Mouse (Mus musculus) embryonic facial prominence, embryonic 11.5 days (tissue): ENCODE results near the gene Palm3. TPM values are rescaled to one million over a fixed set of nuclear protein-coding genes. Genes with fewer than 3 reads are reported as not detected.
"Not testable (repeated sequence)": the region's sequence is repeated elsewhere in the genome, so short reads cannot be mapped to it uniquely, and the experiment has no call there.

ENCODE experiments used
- ATAC-seq: fragments of 200-750 bp; cut with Nextera tagmentation; replicated peaks from 2 replicates; pipeline ENCODE4 v1.8.0; 2017; ENCODE audit warnings: low read depth; ENCODE audit not compliant: insufficient number of reproducible peaks, low FRiP score, low TSS enrichment
- DNase-seq: peaks from one replicate; pipeline ENCODE4 v3.0.0-alpha.2; 2015; ENCODE audit warnings: low spot score
- H3K27ac ChIP-seq: fragments of 300-500 bp; sonication (generic); replicated peaks from 2 replicates; pipeline ENCODE4 v1.5.1; 2014; ENCODE audit warnings: mild to moderate bottlenecking, low read depth, low read length, control low read depth
- H3K27me3 ChIP-seq: fragments of 300-500 bp; sonication (generic); 2 replicates; pipeline ENCODE4 v1.6.1; 2014; ENCODE audit warnings: mild to moderate bottlenecking, low read length, moderate library complexity, mixed read lengths; ENCODE audit not compliant: control insufficient read depth, insufficient read depth
- H3K36me3 ChIP-seq: fragments of 300-500 bp; sonication (generic); replicated peaks from 2 replicates; pipeline ENCODE4 v1.6.1; 2014; ENCODE audit warnings: low read depth, mild to moderate bottlenecking, low read length, moderate library complexity, mixed read lengths; ENCODE audit not compliant: control insufficient read depth, insufficient read depth
- H3K4me1 ChIP-seq: fragments of 300-500 bp; sonication (generic); 2 replicates; pipeline ENCODE4 v1.6.1; 2014; ENCODE audit warnings: low read length, mixed read lengths; ENCODE audit not compliant: control insufficient read depth, insufficient read depth
- H3K4me2 ChIP-seq: fragments of 300-500 bp; sonication (generic); 2 replicates; pipeline ENCODE4 v1.6.1; 2014; ENCODE audit warnings: low read depth, mild to moderate bottlenecking, control low read depth, low read length, moderate library complexity
- H3K4me3 ChIP-seq: fragments of 300-500 bp; sonication (generic); 2 replicates; pipeline ENCODE4 v1.5.1; 2014; ENCODE audit warnings: low read depth, low read length, control low read depth
- H3K9ac ChIP-seq: fragments of 300-500 bp; sonication (generic); replicated peaks from 2 replicates; pipeline ENCODE4 v1.6.1; 2014; ENCODE audit warnings: mild to moderate bottlenecking, control low read depth, low read length
- H3K9me3 ChIP-seq: fragments of 300-500 bp; sonication (generic); replicated peaks from 2 replicates; pipeline ENCODE4 v1.6.1; 2016; ENCODE audit warnings: mild to moderate bottlenecking, low read length, inconsistent platforms, mixed read lengths; ENCODE audit not compliant: control insufficient read depth
- WGBS: fragments of 180-500 bp; shearing (Covaris S2); extraction: QIAGEN DNeasy Blood & Tissue Kit; methylation state at CpG from one replicate; pipeline ENCODE4 v1.1.7; 2014; 5-methylcytosine and 5-hydroxymethylcytosine counted together
- polyA plus RNA-seq: library from polyadenylated mRNA; unstranded; fragments of >200 nt; fragmentation: Nextera tagmentation; extraction: Ambion mirVana; gene quantifications from 2 replicates; pipeline ENCODE4 v1.2.1, GENCODE M21; 2014

Gene Palm3
- polyA plus RNA-seq, 1 experiment from 2014 or later = 1.5 TPM

DNA sequence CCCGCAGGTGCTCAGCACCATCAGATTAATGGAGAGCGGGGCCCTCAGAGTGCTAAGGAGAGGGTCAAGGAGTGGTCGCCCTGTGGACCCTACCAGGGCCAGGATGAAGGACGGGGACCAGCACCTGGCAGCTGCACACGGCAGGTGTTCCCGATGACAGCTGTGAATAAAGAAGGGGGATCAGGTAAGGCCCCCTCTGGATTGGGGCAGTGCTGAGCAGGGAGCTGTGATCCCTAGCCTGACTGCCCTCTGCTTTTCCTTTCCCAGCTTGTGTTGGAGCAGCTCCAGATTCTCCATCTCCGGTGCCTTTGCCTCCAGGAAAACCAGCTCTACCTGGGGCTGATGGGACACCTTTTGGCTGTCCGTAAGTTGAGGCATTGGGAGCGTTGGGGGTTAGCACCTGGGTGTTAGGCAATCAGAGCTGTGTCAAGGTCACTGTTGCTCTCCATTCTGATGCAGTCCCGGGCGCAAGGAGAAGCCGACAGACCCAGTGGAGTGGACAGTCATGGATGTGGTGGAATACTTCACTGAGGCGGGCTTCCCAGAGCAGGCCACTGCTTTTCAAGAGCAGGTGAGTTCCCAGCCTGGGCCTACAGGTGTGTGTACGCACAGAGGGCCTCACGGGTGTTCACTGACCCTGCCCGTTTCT is 22.1 kb upstream of the Palm3 start:
- DNase-seq (no peak), ATAC-seq (no peak)
- Histone ChIP-seq H3K27ac (no peak overlapping the region), H3K4me1 (peaks cover 6% of the 10 kb centered on the region), H3K27me3 (no peaks in the 10 kb centered on the region; the same call in 1 of the 2 replicates), H3K4me3 (peak overlapping the region; percentile 84), H3K36me3 (no peaks in the 10 kb centered on the region; the same call in 1 of the 2 replicates), H3K9me3 (no peaks in the 10 kb centered on the region), H3K9ac (peak overlapping the region; percentile 84), H3K4me2 (peak overlapping the region; percentile 84)
- 66% methylated on average over 16 of the region's 16 CpGs for WGBS

DNA sequence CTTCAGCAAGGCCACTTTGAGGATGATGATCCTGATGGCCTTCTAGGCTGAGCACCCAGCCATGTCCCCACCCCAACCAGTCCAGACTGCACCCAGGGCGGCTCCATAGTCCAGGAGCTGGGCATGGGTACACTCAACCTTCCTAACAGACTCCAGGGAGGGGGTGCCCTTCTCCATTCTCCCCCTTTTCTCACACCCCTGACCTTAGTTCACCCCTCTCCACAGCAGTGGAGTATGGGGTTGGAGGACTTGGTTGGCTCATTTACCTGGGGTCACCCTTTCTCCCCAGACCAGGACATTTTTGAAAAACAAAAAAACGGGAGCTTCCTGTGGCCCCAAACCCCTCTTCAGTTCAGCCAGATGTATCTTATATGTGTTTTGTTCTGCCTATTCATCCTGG is 21.4 kb upstream of the Palm3 start:
- H3K4me3 ChIP-seq = no peak overlapping the region
- no peaks in the 10 kb centered on the region; the same call in 1 of the 2 replicates for H3K27me3 ChIP-seq
- no peak overlapping the region for H3K4me2 ChIP-seq
- no peak overlapping the region for H3K9ac ChIP-seq
- H3K36me3 ChIP-seq = no peaks in the 10 kb centered on the region; the same call in 1 of the 2 replicates
- WGBS = 76% methylated on average over 2 of the region's 2 CpGs
- ATAC-seq = no peak
- peaks cover 6% of the 10 kb centered on the region for H3K4me1 ChIP-seq
- no peak overlapping the region for H3K27ac ChIP-seq
- DNase-seq = no peak
- H3K9me3 ChIP-seq = no peaks in the 10 kb centered on the region

- DNase-seq = no peak
- WGBS = 21% methylated on average over 57 of the region's 61 CpGs
- Histone ChIP-seq H3K27ac (no peak within 1 kb of the TSS), H3K27me3 (no peaks in the 10 kb centered on the region; the same call in 1 of the 2 replicates), H3K4me2 (peak within 1 kb of the TSS; percentile 26; the same call in 1 of the 2 replicates), H3K9ac (0 out of 2 replicates have a peak within 1 kb of the TSS, but pooled peaks have one; percentile 33), H3K36me3 (no peaks in the 10 kb centered on the region; the same call in 1 of the 2 replicates), H3K9me3 (no peaks in the 10 kb centered on the region), H3K4me3 (peak within 1 kb of the TSS; percentile 13; the same call in 1 of the 2 replicates), H3K4me1 (peaks cover 6% of the 10 kb centered on the region)
- no peak for ATAC-seq
These were observed 19.8 kb upstream of the Palm3 start, which contains the start of gene 1700067K01Rik for GRCm38 (mm10) chr8:84001281-84002000. Gene 1700067K01Rik (plus strand): TSS chr8:84001502.

GRCm38 (mm10) chr8:84002957-84003611 is 18.2 kb upstream of the Palm3 start:
- 52% methylated on average over 12 of the region's 12 CpGs for WGBS
- H3K9ac ChIP-seq = no peak overlapping the region
- H3K4me1 ChIP-seq = peaks cover 6% of the 10 kb centered on the region
- no peaks in the 10 kb centered on the region; the same call in 1 of the 2 replicates for H3K36me3 ChIP-seq
- no peaks in the 10 kb centered on the region for H3K9me3 ChIP-seq
- H3K4me3 ChIP-seq = no peak overlapping the region
- H3K4me2 ChIP-seq = no peak overlapping the region
- H3K27ac ChIP-seq = no peak overlapping the region
- DNase-seq (no peak), ATAC-seq (no peak)
- no peaks in the 10 kb centered on the region; the same call in 1 of the 2 replicates for H3K27me3 ChIP-seq

DNA sequence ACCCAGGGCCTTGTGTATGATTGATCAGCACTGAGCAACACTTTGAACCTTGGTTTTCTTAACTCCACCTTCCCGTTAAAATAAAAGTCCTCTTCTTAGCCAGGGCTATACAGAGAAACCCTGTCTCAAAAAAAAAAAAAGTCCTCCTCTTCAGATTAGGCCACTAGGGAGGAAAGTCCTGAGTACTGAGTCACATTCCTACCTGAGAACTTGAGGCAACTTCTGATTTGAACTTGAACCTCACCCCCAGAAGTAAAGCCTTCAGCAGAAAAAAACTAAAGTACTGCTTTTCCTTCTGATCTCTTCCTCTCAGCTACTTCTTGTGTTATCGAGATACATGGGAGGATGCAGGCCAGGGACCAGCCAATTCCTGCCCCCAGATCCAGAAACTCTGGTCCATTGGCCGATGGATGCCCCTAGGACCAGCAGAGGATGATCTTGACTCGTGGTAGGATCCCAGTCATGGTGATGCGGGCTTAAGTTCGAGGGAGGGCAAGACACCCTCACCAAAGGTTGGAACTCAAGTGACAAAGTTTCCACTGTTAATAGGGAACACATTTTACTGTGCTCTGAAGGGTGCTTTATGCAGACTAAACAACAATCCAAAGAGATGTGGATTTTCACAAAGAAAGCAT is 17.5 kb upstream of the Palm3 start:
- no peaks in the 10 kb centered on the region; the same call in 1 of the 2 replicates for H3K27me3 ChIP-seq
- DNase-seq (no peak), ATAC-seq (no peak)
- 66% methylated on average over 6 of the region's 6 CpGs for WGBS
- peak overlapping the region; percentile 81 for H3K4me2 ChIP-seq
- H3K36me3 ChIP-seq = no peaks in the 10 kb centered on the region; the same call in 1 of the 2 replicates
- H3K9ac ChIP-seq = peak overlapping the region; percentile 65
- H3K4me3 ChIP-seq = peak overlapping the region; percentile 48
- no peak overlapping the region for H3K27ac ChIP-seq
- H3K4me1 ChIP-seq = peaks cover 6% of the 10 kb centered on the region
- no peaks in the 10 kb centered on the region for H3K9me3 ChIP-seq

- DNase-seq (peak; percentile 94), ATAC-seq (peak; percentile 67)
- peak overlapping the region; percentile 65 for H3K9ac ChIP-seq
- no peaks in the 10 kb centered on the region for H3K9me3 ChIP-seq
- H3K27me3 ChIP-seq = no peaks in the 10 kb centered on the region; the same call in 1 of the 2 replicates
- H3K4me3 ChIP-seq = peak overlapping the region; percentile 48
- H3K4me2 ChIP-seq = peak overlapping the region; percentile 81
- under 1% methylated on average over 30 of the region's 30 CpGs for WGBS
- no peaks in the 10 kb centered on the region; the same call in 1 of the 2 replicates for H3K36me3 ChIP-seq
- H3K27ac ChIP-seq = peak overlapping the region; percentile 22; the same call in 1 of the 2 replicates
- no peaks in the 10 kb centered on the region; the same call in 1 of the 2 replicates for H3K4me1 ChIP-seq
These were observed 16.6 kb upstream of the Palm3 start for GRCm38 (mm10) chr8:84004533-84005201.

- not testable (repeated sequence) for DNase-seq, ATAC-seq, H3K9ac ChIP-seq, H3K4me3 ChIP-seq, H3K4me2 ChIP-seq, H3K4me1 ChIP-seq, H3K27me3 ChIP-seq, H3K27ac ChIP-seq, H3K36me3 ChIP-seq, H3K9me3 ChIP-seq
- 90% methylated on average over 7 of the region's 7 CpGs for WGBS
These were observed 15.8 kb upstream of the Palm3 start for GRCm38 (mm10) chr8:84005502-84005901.
